Mouse (Mus musculus): ENCODE measurements around the gene Lrch1. TPM values are rescaled to one million over a fixed set of nuclear protein-coding genes. Genes with fewer than 3 reads are reported as not detected.

Lrch1 gene
- polyA plus RNA-seq, 1 experiment from 2014 or later = 13.3 TPM

DNA sequence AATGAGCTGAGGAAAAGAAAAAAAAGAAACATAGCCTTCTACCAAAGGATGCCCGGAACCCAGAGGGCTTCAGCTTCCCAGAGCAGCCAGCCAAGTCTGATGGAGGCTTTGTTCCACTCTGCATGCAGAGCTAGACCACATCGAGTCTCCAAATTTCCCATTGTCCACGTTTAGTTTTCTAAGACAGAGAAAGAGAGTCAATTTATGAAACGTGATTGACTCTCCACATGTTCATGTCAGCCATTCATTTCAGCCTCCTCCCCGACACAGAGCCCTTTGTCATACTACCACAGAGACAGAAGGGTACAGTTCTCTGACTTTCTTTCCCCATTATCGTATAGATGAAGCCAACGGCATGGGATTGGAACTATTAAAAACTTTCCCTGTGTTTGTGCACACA, 108.9 kb downstream of the Lrch1 start:
- Histone ChIP-seq H3K36me3 (no peaks in the 10 kb centered on the region), H3K27ac (no peak overlapping the region), H3K4me1 (peaks cover 5% of the 10 kb centered on the region; the same call in 1 of the 2 replicates), H3K4me3 (no peak overlapping the region), H3K9ac (no peak overlapping the region), H3K27me3 (no peaks in the 10 kb centered on the region), H3K9me3 (replicated peaks) (no peaks in the 10 kb centered on the region), H3K4me2 (replicated peaks) (no peak overlapping the region)
- ATAC-seq (ENCODE audit: low FRiP score) = no peak
- WGBS = 81% methylated on average over 7 of the region's 7 CpGs

DNA sequence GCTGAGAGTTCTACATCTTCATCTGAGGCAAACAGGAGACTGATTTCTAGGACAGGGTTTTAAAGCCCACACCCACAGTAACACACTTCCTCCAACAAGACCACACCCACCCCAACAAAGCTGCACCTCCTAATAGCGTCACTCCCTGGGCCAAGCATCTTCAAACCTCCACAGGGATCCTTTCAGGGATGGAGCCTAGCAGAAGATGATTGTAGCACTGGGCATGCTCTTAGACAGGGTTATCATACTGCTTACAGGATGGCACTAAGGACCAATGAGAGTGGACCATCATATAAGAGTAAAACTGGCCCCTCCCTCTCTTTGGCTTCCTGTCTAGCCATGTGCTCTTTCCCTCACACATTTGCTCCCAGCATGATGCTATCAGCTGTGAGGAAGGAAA, 112.7 kb downstream of the Lrch1 start:
- Histone ChIP-seq H3K9ac (no peak overlapping the region), H3K4me1 (peaks cover 4% of the 10 kb centered on the region; the same call in 1 of the 2 replicates), H3K36me3 (no peaks in the 10 kb centered on the region), H3K4me2 (replicated peaks) (no peak overlapping the region), H3K4me3 (no peak overlapping the region), H3K9me3 (replicated peaks) (no peaks in the 10 kb centered on the region), H3K27me3 (no peaks in the 10 kb centered on the region), H3K27ac (no peak overlapping the region)
- ATAC-seq (ENCODE audit: low FRiP score) = no peak
- WGBS = 79% methylated on average over 1 of the region's 1 CpGs

DNA sequence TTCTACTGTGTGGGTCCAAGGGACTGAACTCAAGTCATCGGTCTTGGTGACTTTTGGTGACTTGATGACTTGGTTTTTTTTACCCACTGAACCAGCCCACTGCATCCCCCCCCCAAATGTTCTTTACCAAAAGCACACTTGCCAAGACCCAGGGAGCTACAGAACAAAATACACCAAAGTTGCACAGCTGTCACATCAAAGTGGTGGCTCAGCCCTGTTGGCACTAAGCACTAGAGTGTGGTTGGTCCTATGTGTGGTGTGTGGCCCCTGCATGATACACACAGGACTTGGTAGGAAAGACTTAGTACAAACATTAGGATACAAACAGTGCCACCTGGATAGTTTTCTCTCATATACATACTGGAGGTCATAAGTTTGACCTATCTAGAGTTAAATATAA, 113.5 kb downstream of the Lrch1 start:
- Histone ChIP-seq H3K4me1 (peaks cover 4% of the 10 kb centered on the region; the same call in 1 of the 2 replicates), H3K9me3 (replicated peaks) (no peaks in the 10 kb centered on the region), H3K36me3 (no peaks in the 10 kb centered on the region), H3K4me3 (no peak overlapping the region), H3K27ac (no peak overlapping the region), H3K27me3 (no peaks in the 10 kb centered on the region), H3K4me2 (replicated peaks) (no peak overlapping the region), H3K9ac (no peak overlapping the region)
- WGBS = 92% methylated on average over 1 of the region's 1 CpGs
- no peak for ATAC-seq (ENCODE audit: low FRiP score)

DNA sequence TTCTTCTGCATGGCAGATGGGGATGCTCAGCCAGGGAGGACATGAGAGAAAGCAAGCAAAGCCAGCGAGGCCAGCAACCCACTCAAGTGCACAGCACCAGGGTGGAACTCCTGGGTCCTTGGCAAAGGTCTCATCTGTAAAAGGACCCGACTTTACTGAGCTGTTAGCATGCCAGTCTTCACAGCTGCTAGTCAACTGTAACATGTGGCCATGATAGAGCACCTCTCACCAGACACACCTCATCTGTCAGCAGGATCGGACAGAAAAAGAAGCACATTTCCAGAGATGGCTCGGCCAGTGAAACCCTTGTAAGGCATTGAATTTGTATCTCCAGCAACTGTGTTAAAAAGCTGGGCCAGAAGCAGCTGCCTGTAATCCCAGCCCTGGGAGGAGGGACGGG, 116.0 kb downstream of the Lrch1 start:
- no peak overlapping the region for H3K4me2 ChIP-seq (replicated peaks)
- H3K9ac ChIP-seq = no peak overlapping the region
- no peaks in the 10 kb centered on the region for H3K9me3 ChIP-seq (replicated peaks)
- no peak overlapping the region for H3K27ac ChIP-seq
- H3K36me3 ChIP-seq = no peaks in the 10 kb centered on the region
- WGBS = 83% methylated on average over 5 of the region's 5 CpGs
- no peak overlapping the region for H3K4me3 ChIP-seq
- no peak for ATAC-seq (ENCODE audit: low FRiP score)
- peaks cover 4% of the 10 kb centered on the region; the same call in 1 of the 2 replicates for H3K4me1 ChIP-seq
- H3K27me3 ChIP-seq = no peaks in the 10 kb centered on the region

DNA sequence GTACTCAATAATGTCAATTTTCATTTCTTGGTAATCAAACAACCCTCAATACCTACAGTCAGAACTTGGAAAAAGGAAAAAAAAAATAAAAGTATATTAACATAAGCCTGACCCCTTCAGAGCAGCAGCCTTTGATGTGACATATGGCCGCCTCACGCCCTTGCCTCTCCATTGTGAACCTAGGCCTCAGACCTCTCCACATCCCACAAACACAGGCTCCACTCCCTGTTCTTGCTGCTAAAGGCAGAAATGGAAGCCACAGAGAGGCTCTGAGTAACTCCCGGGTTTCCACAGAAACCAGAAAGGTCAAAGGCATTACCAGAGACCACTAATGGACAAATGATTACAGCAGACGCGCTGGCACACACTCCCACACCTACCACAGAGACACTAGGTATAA, 116.6 kb downstream of the Lrch1 start:
- H3K4me1 ChIP-seq = peaks cover 4% of the 10 kb centered on the region; the same call in 1 of the 2 replicates
- H3K36me3 ChIP-seq = no peaks in the 10 kb centered on the region
- no peaks in the 10 kb centered on the region for H3K9me3 ChIP-seq (replicated peaks)
- WGBS = 66% methylated on average over 5 of the region's 5 CpGs
- no peak for ATAC-seq (ENCODE audit: low FRiP score)
- no peaks in the 10 kb centered on the region for H3K27me3 ChIP-seq
- no peak overlapping the region for H3K4me3 ChIP-seq
- H3K4me2 ChIP-seq (replicated peaks) = no peak overlapping the region
- H3K9ac ChIP-seq = no peak overlapping the region
- no peak overlapping the region for H3K27ac ChIP-seq

DNA sequence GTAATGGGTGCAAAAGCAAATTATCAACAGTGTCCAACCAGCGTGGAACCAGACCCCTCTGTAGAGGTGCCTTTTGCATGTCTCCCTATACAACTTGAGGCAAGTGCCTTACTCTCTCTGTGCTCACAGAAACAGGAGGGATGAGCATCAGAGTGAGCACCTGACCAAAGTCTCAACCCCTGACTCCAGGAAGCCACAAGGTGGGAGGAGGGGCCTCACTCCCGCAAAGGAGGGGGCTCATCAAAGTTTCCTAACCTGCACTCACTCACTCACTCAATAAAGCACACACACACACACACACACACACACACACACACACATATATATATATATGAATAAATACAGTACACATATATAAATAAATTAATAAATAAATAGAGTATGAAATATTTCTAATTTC, 117.1 kb downstream of the Lrch1 start:
- Histone ChIP-seq H3K9ac (no peak overlapping the region), H3K36me3 (no peaks in the 10 kb centered on the region), H3K27me3 (no peaks in the 10 kb centered on the region), H3K4me3 (no peak overlapping the region), H3K4me1 (peaks cover 4% of the 10 kb centered on the region; the same call in 1 of the 2 replicates), H3K27ac (no peak overlapping the region), H3K9me3 (replicated peaks) (no peaks in the 10 kb centered on the region), H3K4me2 (replicated peaks) (no peak overlapping the region)
- 92% methylated on average over 2 of the region's 2 CpGs for WGBS
- no peak for ATAC-seq (ENCODE audit: low FRiP score)

DNA sequence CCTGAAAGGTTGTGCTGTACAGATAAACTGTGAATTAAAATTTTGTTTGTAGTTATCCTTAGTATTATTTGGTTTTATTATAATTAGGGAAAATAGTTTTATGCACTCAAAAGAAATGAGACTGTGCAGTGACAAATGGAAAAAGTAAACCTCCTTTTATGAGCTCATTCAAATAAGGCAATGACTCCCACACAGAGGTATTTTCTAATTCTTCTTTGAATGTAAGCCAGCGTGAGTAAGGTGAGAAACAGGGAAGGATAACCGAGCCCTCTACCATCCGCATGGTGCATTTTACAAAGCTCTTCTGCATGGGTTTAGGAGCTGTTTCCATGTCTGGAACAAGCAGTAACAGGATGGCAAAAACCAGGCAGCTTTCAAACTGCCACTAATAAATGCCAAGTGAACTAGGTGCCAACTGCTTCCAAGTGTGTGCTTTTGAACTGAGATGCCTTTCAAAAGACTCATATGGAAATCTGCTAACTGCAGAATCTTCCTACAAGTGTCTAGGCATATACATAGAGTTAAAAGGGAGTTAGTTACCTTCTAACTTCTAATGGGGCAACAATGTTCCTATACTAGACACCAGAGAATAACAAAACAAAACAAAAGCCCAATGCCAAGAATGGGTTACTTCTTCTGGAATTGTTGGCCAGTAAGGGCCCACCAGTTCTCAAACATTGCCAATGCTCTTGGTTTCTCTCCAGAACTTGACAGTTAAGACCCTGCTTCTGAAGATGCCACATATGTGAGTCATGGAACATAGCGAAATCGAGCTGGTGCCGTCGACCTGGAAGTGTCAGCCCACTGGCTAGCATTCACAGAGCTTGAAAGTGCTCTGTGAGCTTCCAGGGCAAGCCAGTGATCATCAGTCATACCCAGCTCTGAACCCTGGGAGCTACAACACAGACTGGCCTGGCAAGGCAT, 124.7 kb downstream of the Lrch1 start:
- 0 out of 2 replicates have a peak, but pooled peaks cover 3% of the 10 kb centered on the region for H3K36me3 ChIP-seq
- H3K9ac ChIP-seq = no peak overlapping the region
- no peaks in the 10 kb centered on the region for H3K9me3 ChIP-seq (replicated peaks)
- no peak overlapping the region for H3K27ac ChIP-seq
- no peaks in the 10 kb centered on the region for H3K27me3 ChIP-seq
- no peaks in the 10 kb centered on the region for H3K4me1 ChIP-seq
- no peak overlapping the region for H3K4me3 ChIP-seq
- 87% methylated on average over 7 of the region's 7 CpGs for WGBS
- H3K4me2 ChIP-seq (replicated peaks) = no peak overlapping the region
- ATAC-seq (ENCODE audit: low FRiP score) = no peak

DNA sequence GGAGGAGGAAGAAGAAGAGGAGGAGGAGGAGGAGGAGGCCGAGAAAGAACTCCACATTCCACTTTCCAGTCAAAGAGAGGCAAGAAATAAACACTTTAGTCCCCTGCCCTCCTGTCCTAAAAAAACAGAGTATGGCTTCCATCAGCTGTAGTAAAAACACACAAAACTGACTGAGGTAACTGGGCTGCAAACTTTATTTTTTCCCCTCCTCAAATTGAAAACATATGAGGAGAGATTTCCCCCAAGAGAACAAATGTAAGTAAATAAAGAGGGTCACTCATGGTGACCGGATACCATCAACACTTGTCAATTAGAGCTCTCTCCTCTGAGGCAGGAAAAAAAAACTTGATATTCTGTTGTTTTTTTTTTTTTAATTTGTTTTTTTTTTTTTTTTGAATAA, 125.6 kb downstream of the Lrch1 start:
- no peaks in the 10 kb centered on the region for H3K27me3 ChIP-seq
- H3K4me2 ChIP-seq (replicated peaks) = no peak overlapping the region
- H3K4me1 ChIP-seq = no peaks in the 10 kb centered on the region
- 55% methylated on average over 2 of the region's 2 CpGs for WGBS
- H3K4me3 ChIP-seq = no peak overlapping the region
- H3K9ac ChIP-seq = no peak overlapping the region
- H3K9me3 ChIP-seq (replicated peaks) = no peaks in the 10 kb centered on the region
- no peak overlapping the region for H3K27ac ChIP-seq
- 0 out of 2 replicates have a peak, but pooled peaks cover 3% of the 10 kb centered on the region for H3K36me3 ChIP-seq
- ATAC-seq (ENCODE audit: low FRiP score) = no peak

DNA sequence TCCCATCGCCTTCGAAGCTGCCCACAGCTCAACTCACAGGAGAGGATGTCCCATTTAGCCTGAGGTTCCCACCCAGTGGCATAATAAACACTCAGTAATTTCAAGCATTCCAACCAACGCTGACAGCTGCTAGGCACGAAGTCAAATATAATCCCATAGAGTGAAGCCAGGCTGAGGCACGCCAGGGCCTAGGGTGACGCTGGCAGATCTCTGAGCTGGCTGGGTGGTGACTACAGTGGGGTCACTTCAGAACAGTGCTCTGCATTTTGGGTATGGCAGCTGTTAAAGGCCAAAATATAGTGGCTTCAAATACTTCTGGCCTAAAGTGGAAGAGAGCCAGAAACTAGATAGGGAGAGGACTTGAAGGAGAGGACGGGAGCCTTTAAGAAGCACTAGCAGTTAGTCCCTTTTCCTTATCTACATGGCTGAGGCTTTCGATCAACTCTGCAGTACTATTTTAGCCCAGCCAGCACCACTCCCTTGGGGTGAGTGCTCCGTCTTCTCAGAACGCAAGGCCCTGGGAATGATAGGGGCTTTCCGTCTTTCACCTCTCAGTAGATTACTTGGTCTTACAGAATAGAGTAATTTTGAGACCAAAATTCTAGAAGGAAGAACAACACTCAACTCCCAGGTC, 127.4 kb downstream of the Lrch1 start:
- 0 out of 2 replicates have a peak, but pooled peaks cover 3% of the 10 kb centered on the region for H3K36me3 ChIP-seq
- no peak overlapping the region for H3K4me2 ChIP-seq (replicated peaks)
- 84% methylated on average over 11 of the region's 11 CpGs for WGBS
- no peak for ATAC-seq (ENCODE audit: low FRiP score)
- H3K4me3 ChIP-seq = no peak overlapping the region
- no peaks in the 10 kb centered on the region for H3K27me3 ChIP-seq
- no peaks in the 10 kb centered on the region for H3K9me3 ChIP-seq (replicated peaks)
- no peak overlapping the region for H3K9ac ChIP-seq
- peaks cover 6% of the 10 kb centered on the region; the same call in 1 of the 2 replicates for H3K4me1 ChIP-seq
- H3K27ac ChIP-seq = no peak overlapping the region

DNA sequence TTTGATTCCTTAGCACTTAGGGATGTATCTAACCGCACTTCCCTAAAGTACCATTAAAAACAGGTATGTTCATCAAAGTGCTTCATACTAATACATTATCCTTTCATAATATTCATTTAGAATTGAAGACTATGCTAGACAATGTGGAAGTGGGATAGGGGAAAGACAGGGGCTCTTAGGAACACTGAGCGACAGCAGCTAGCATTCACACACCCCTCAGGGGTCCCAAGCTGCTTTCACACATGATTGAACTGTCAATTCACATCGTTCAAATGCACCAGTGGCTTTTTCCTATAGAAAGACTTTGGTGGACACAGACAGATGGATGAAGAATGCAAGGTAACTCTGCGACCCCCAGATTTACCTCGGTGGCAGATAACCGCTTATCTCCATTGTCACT, 131.0 kb downstream of the Lrch1 start:
- H3K4me1 ChIP-seq = peaks cover 10% of the 10 kb centered on the region
- 34% methylated on average over 6 of the region's 6 CpGs for WGBS

DNA sequence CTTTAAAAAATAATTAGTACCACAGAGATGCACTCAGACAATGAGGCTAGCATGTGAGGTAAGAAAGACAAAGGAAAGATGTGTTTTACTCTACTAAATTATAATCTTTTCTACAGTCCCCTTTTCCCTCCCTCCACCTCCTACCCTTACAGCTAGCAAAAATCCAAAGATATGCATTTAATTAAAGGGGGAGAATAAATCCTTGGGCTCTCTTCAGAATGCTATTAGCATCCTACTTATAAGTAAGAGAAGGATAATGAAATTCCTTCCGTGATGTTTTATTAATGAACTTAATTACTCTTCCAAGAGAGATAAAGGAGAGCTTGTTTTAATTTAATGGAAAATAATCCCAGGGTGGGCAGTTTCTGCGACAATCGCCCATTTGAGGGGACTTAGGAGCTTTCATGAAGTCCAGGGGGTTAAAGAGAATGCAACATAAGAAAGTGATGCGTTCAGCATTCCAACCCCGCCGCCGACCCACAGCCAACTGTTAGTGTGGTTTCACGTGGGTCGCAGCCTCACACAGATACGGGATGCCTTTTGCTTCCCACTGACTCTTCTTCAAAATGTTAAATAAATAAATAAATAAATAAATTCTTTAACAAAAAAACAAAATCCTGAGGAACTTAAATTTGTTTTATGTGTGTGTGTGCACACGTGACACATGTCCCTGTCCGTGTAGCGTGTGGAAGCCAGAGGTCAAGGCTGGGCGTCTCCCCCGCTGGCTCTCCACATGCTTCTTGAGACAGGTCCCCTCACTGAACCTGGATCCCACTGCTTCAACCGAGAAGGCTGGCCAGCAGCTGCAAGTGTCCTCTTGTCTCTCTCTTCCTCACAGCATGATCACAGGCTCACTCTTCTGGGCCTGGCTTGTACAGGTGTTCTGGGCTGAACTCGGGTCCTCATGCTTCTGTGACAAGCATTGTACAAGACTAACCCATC, 132.6 kb downstream of the Lrch1 start:
- H3K9ac ChIP-seq = no peak overlapping the region
- no peak overlapping the region for H3K4me2 ChIP-seq (replicated peaks)
- ATAC-seq (ENCODE audit: low FRiP score) = no peak
- no peaks in the 10 kb centered on the region for H3K27me3 ChIP-seq
- H3K4me3 ChIP-seq = no peak overlapping the region
- H3K9me3 ChIP-seq (replicated peaks) = no peaks in the 10 kb centered on the region
- peak overlapping the region; percentile 60; the same call in 1 of the 2 replicates for H3K27ac ChIP-seq
- 71% methylated on average over 17 of the region's 17 CpGs for WGBS
- H3K4me1 ChIP-seq = peaks cover 16% of the 10 kb centered on the region
- 0 out of 2 replicates have a peak, but pooled peaks cover 8% of the 10 kb centered on the region for H3K36me3 ChIP-seq

More for the DNA sequence above, 131.0 kb downstream of the Lrch1 start:
- H3K9me3 ChIP-seq (replicated peaks) = no peaks in the 10 kb centered on the region
- 0 out of 2 replicates have a peak, but pooled peaks cover 3% of the 10 kb centered on the region for H3K36me3 ChIP-seq
- H3K27me3 ChIP-seq = no peaks in the 10 kb centered on the region
- no peak overlapping the region for H3K4me2 ChIP-seq (replicated peaks)
- no peak overlapping the region for H3K4me3 ChIP-seq
- no peak overlapping the region for H3K27ac ChIP-seq
- H3K9ac ChIP-seq = no peak overlapping the region
- ATAC-seq (ENCODE audit: low FRiP score) = no peak

DNA sequence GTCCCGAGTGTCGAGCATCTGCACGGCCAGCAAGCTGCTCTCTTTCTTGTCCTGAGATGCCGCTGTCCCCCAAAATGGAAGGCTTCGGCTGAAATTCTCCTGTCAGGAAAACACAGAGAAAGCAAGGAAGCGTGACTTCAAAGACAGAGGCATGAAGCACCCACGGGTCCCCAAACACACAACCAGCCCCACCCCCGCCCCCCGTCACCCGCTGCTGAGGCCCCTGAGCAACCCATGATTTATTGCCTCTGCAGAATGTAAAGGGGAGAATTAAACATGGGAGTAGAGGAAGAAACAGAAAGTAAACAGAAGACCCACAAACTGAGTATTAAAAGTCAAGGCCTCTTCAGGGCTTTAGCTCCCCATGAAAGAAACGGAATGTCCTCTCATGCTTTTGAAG, 136.1 kb downstream of the Lrch1 start:
- Histone ChIP-seq H3K36me3 (peaks cover 17% of the 10 kb centered on the region; the same call in 1 of the 2 replicates), H3K27ac (no peak overlapping the region), H3K27me3 (no peaks in the 10 kb centered on the region), H3K4me2 (replicated peaks) (no peak overlapping the region), H3K9me3 (replicated peaks) (no peaks in the 10 kb centered on the region), H3K4me1 (peaks cover 14% of the 10 kb centered on the region), H3K4me3 (no peak overlapping the region), H3K9ac (no peak overlapping the region)
- 61% methylated on average over 11 of the region's 11 CpGs for WGBS
- no peak for ATAC-seq (ENCODE audit: low FRiP score)
